Mouse (Mus musculus) lung, adult 18-20 months (tissue): ENCODE data around the gene Dnm3.
A peak's percentile ranks its signal among the peaks of the same experiment; 100 is the strongest.

Source experiments
- DNase-seq, 2 experiments: peaks; one replicate each; pipeline ENCODE4 v3.0.0; 2022; ENCODE audit warnings: mixed read lengths in 2 of 2

Dnm3 gene

GRCm38 (mm10) chr1:162100961-162101830 is 376.6 kb downstream of the Dnm3 start:
- DNase-seq = no peak

GRCm38 (mm10) chr1:162100033-162100820 is 377.6 kb downstream of the Dnm3 start:
- no peak for DNase-seq

GRCm38 (mm10) chr1:162099203-162099602 is 378.6 kb downstream of the Dnm3 start:
- no peak for DNase-seq

- no peak for DNase-seq
These were observed 383.1 kb downstream of the Dnm3 start for GRCm38 (mm10) chr1:162094523-162095272.

GRCm38 (mm10) chr1:162093806-162094522 is 383.9 kb downstream of the Dnm3 start:
- no peak for DNase-seq

GRCm38 (mm10) chr1:162092899-162093659 is 384.8 kb downstream of the Dnm3 start:
- DNase-seq = no peak

- DNase-seq = no peak
These were observed 385.4 kb downstream of the Dnm3 start for GRCm38 (mm10) chr1:162092401-162092800.

GRCm38 (mm10) chr1:162083886-162084478 is 393.9 kb downstream of the Dnm3 start:
- DNase-seq = no peak

- no peak for DNase-seq
These were observed 394.5 kb downstream of the Dnm3 start for GRCm38 (mm10) chr1:162083354-162083753.

GRCm38 (mm10) chr1:162082711-162083110 is 395.1 kb downstream of the Dnm3 start:
- DNase-seq = no peak

- peak; percentile 46 to 51 for DNase-seq
These were observed 396.0 kb downstream of the Dnm3 start for GRCm38 (mm10) chr1:162081693-162082372.

GRCm38 (mm10) chr1:162079989-162080388 is 397.8 kb downstream of the Dnm3 start:
- no peak for DNase-seq

- DNase-seq = no peak
These were observed 400.4 kb downstream of the Dnm3 start for GRCm38 (mm10) chr1:162077454-162077853.

- DNase-seq = no peak
These were observed 401.2 kb downstream of the Dnm3 start for GRCm38 (mm10) chr1:162076581-162077001.

GRCm38 (mm10) chr1:162075831-162076230 is 402.0 kb downstream of the Dnm3 start:
- DNase-seq = no peak

GRCm38 (mm10) chr1:162075416-162075815 is 402.4 kb downstream of the Dnm3 start:
- no peak for DNase-seq

- no peak for DNase-seq
These were observed 403.0 kb downstream of the Dnm3 start for GRCm38 (mm10) chr1:162074626-162075410.

GRCm38 (mm10) chr1:162072917-162073578 is 404.8 kb downstream of the Dnm3 start:
- no peak for DNase-seq

- DNase-seq = no peak
These were observed 424.2 kb downstream of the Dnm3 start for GRCm38 (mm10) chr1:162053608-162054007.
